Mouse (Mus musculus): ENCODE measurements around the gene Prps1.
"Not testable (repeated sequence)": the region's sequence is repeated elsewhere in the genome, so short reads cannot be mapped to it uniquely, and the experiment has no call there.

Prps1 gene

GRCm38 (mm10) chrX:140501401-140502301 is 45.2 kb downstream of the Prps1 start:
- DNase-seq (ENCODE audit: low spot score in 2 of 2) = no peak

- peak in 1 of 2 experiments; percentile 63 for DNase-seq (ENCODE audit: low spot score in 2 of 2)
Observed at GRCm38 (mm10) chrX:140503905-140504304, 47.5 kb downstream of the Prps1 start.

- DNase-seq (ENCODE audit: low spot score in 2 of 2) = peak in 1 of 2 experiments; percentile 79
Observed at GRCm38 (mm10) chrX:140505497-140506238, 49.3 kb downstream of the Prps1 start.

GRCm38 (mm10) chrX:140506436-140507180 is 50.2 kb downstream of the Prps1 start:
- DNase-seq (ENCODE audit: low spot score in 2 of 2) = no peak

- DNase-seq (ENCODE audit: low spot score in 2 of 2) = no peak
Observed at GRCm38 (mm10) chrX:140507377-140507776, 51.0 kb downstream of the Prps1 start.

- DNase-seq (ENCODE audit: low spot score in 2 of 2) = not testable (repeated sequence)
Observed at GRCm38 (mm10) chrX:140508791-140509190, 52.4 kb downstream of the Prps1 start.

GRCm38 (mm10) chrX:140509817-140510216 is 53.4 kb downstream of the Prps1 start:
- DNase-seq (ENCODE audit: low spot score in 2 of 2) = no peak

GRCm38 (mm10) chrX:140510696-140511429 is 54.5 kb downstream of the Prps1 start:
- DNase-seq (ENCODE audit: low spot score in 2 of 2) = peak in 1 of 2 experiments; percentile 84

GRCm38 (mm10) chrX:140511687-140512651 is 55.6 kb downstream of the Prps1 start:
- no peak for DNase-seq (ENCODE audit: low spot score in 2 of 2)

GRCm38 (mm10) chrX:140513379-140513778 is 57.0 kb downstream of the Prps1 start:
- DNase-seq (ENCODE audit: low spot score in 2 of 2) = peak in 1 of 2 experiments; percentile 49

- DNase-seq (ENCODE audit: low spot score in 2 of 2) = no peak
Observed at GRCm38 (mm10) chrX:140518351-140518750, 61.9 kb downstream of the Prps1 start.

GRCm38 (mm10) chrX:140520146-140521102 is 64.0 kb downstream of the Prps1 start:
- peak; percentile 83 to 94 for DNase-seq (ENCODE audit: low spot score in 2 of 2)

- DNase-seq (ENCODE audit: low spot score in 2 of 2) = no peak
Observed at GRCm38 (mm10) chrX:140522071-140522765, 65.8 kb downstream of the Prps1 start.

GRCm38 (mm10) chrX:140524231-140524630 is 67.8 kb downstream of the Prps1 start:
- no peak for DNase-seq (ENCODE audit: low spot score in 2 of 2)

All from urinary bladder, postnatal 36 days (tissue).